Mouse (Mus musculus): ENCODE measurements around the gene Fpr2.
A peak's percentile ranks its signal among the peaks of the same experiment; 100 is the strongest.
"Not testable (repeated sequence)": the region's sequence is repeated elsewhere in the genome, so short reads cannot be mapped to it uniquely, and the experiment has no call there.

Fpr2 gene

GRCm38 (mm10) chr17:17883840-17884239 is 3.8 kb upstream of the Fpr2 start, which contains the start of gene Fpr1:
Fpr1 (minus strand) TSS chr17:17883940.
- no peak for DNase-seq

GRCm38 (mm10) chr17:17889732-17890425 is 2.3 kb downstream of the Fpr2 start:
- no peak for DNase-seq

- peak; percentile 78 for DNase-seq
Measured at GRCm38 (mm10) chr17:17896039-17896438, 8.4 kb downstream of the Fpr2 start.

- peak; percentile 32 for DNase-seq
Measured at GRCm38 (mm10) chr17:17899268-17899667, 11.6 kb downstream of the Fpr2 start.

- DNase-seq: no peak
Measured at GRCm38 (mm10) chr17:17900768-17901167, 13.1 kb downstream of the Fpr2 start.

GRCm38 (mm10) chr17:17909636-17910421 is 22.2 kb downstream of the Fpr2 start:
- peak; percentile 91 for DNase-seq

GRCm38 (mm10) chr17:17912618-17913017 is 25.0 kb downstream of the Fpr2 start:
- not testable (repeated sequence) for DNase-seq

GRCm38 (mm10) chr17:17917376-17917775 is 29.8 kb downstream of the Fpr2 start:
- DNase-seq: no peak

GRCm38 (mm10) chr17:17917782-17918181 is 30.2 kb downstream of the Fpr2 start:
- DNase-seq: no peak
